Mouse (Mus musculus) small intestine, adult 2 months (tissue): Measurements from ENCODE around the gene Taf1d. TPM values are rescaled to one million over a fixed set of nuclear protein-coding genes. Genes with fewer than 3 reads are reported as not detected.
"Not testable (repeated sequence)": the region's sequence is repeated elsewhere in the genome, so short reads cannot be mapped to it uniquely, and the experiment has no call there.

Experiments
- H3K27ac ChIP-seq: fragments of 200-500 bp; 2 replicates; pipeline ENCODE4 v1.5.1; 2012; ENCODE audit warnings: low read depth, low read length, control low read depth, inconsistent platforms; ENCODE audit not compliant: insufficient read depth
- H3K27me3 ChIP-seq: fragments of 200-500 bp; 2 replicates; pipeline ENCODE4 v1.6.1; 2012; ENCODE audit warnings: mild to moderate bottlenecking, moderate library complexity, low read length, inconsistent platforms; ENCODE audit not compliant: control insufficient read depth, insufficient read depth
- H3K36me3 ChIP-seq: fragments of 200-500 bp; 2 replicates; pipeline ENCODE4 v1.6.1; 2012; ENCODE audit warnings: mild to moderate bottlenecking, low read length, control low read depth, inconsistent platforms; ENCODE audit not compliant: control insufficient read depth, insufficient read depth
- H3K4me1 ChIP-seq: fragments of 200-500 bp; 2 replicates; pipeline ENCODE4 v1.6.1; 2012; ENCODE audit warnings: low read length, inconsistent platforms, mixed read lengths; ENCODE audit not compliant: control insufficient read depth, insufficient read depth, insufficient read length
- H3K4me3 ChIP-seq: fragments of 200-500 bp; 2 replicates; pipeline ENCODE4 v1.5.1; 2012; ENCODE audit warnings: low read depth, mild to moderate bottlenecking, control low read depth, inconsistent platforms, low read length, moderate library complexity
- CTCF ChIP-seq: fragments of 200-500 bp; IDR thresholded peaks from 2 replicates; pipeline ENCODE4 v1.5.1; 2012; ENCODE audit warnings: low read depth, mild to moderate bottlenecking, control low read depth, inconsistent platforms, low read length, moderate library complexity, mixed read lengths; ENCODE audit not compliant: insufficient replicate concordance, insufficient read length; ENCODE audit errors: extremely low read depth
- POLR2A ChIP-seq: fragments of 200-500 bp; IDR thresholded peaks from 2 replicates; pipeline ENCODE4 v1.6.1; 2012; ENCODE audit warnings: low read depth, mild to moderate bottlenecking, control low read depth, inconsistent platforms, low read length, moderate library complexity
- WGBS: fragments of 180-500 bp; shearing (Covaris S2); methylation state at CpG from one replicate; pipeline ENCODE4 v1.1.7; 2018; 5-methylcytosine and 5-hydroxymethylcytosine counted together
- polyA plus RNA-seq: library from polyadenylated mRNA; depleted of rRNA; stranded (reverse); fragments of >200 nt; gene quantifications from 2 replicates; pipeline ENCODE4 v1.2.3, GENCODE M21; 2012

Taf1d gene
- polyA plus RNA-seq, 1 experiment = 3.9 TPM

DNA sequence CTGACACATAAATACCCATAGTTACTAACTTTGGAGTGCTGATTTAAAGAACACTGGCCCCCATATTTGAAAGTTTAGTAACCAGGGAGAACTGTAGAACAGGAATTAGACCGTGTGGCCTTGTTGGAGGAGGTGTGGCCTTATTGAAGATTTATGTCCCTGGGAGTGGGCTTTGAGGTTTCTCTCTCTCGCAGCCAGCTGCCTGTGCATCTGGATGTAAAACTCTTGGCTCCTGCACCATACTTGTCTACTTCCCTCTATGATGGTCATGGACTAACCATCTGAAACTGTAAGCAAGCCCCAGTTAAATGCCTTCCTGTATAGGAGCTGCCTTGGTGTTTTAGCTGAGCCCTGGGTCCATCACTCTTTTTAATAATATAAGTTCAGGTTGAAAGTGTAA, 7.6 kb upstream of the Taf1d start:
- TF ChIP-seq CTCF = no peak
- no peak for TF ChIP-seq POLR2A
- Histone ChIP-seq H3K4me1 (no peaks in the 10 kb centered on the region), H3K27ac (0 out of 2 replicates have a peak overlapping the region, but pooled peaks have one; percentile 12), H3K36me3 (peaks cover 16% of the 10 kb centered on the region), H3K4me3 (no peak overlapping the region), H3K27me3 (no peaks in the 10 kb centered on the region)
- WGBS = 32% methylated on average over 2 of the region's 2 CpGs

DNA sequence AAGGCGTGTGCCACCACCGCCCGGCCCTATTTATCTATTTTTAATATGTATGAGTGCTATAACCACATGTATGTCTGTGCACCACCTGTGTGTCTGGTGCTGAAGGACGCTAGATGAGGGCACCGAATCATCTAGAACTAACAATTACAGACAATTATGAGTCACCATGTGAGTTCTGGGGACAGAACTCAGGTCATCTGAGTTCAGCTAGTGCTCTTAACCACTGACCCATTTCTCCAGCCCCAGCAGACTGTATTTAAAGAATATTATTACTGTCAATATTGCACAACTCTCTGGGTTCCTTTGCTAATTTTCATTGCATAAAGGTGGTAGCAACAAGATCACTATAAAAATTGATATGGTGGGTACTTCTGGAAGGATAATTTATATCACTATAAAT, 6.0 kb upstream of the Taf1d start:
- Histone ChIP-seq H3K27me3 (no peaks in the 10 kb centered on the region), H3K27ac (no peak overlapping the region), H3K36me3 (peaks cover 12% of the 10 kb centered on the region), H3K4me3 (peak overlapping the region; percentile 32; the same call in 1 of the 2 replicates), H3K4me1 (no peaks in the 10 kb centered on the region)
- no peak for TF ChIP-seq POLR2A
- no peak for TF ChIP-seq CTCF
- WGBS = 46% methylated on average over 5 of the region's 5 CpGs

DNA sequence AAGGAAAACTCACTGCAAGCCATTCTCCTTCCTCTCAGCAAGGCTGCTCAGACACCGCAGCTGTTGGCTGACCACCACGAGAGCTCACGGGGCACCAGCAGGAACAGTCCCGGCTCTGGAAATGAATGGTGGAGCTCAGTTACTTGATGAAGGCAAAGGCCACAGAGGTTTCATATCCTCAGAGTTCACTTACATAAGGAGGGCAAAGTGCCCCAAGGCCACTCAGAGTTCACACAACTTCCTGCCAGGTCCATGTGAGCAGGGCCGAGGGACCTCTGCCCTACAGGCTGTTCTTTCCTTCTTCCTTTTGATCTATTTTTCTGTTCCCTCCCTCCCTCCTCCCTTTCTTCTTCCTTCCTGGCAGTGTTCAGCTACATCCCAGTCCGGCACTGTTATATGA, 4.6 kb upstream of the Taf1d start:
- H3K27ac ChIP-seq = peak overlapping the region; percentile 98
- H3K4me1 ChIP-seq = no peaks in the 10 kb centered on the region; the same call in 1 of the 2 replicates
- no peaks in the 10 kb centered on the region for H3K27me3 ChIP-seq
- 2% methylated on average over 6 of the region's 6 CpGs for WGBS
- TF ChIP-seq POLR2A (peak; percentile 79; the same call in 1 of the 2 replicates), CTCF (no peak)
- H3K36me3 ChIP-seq = peaks cover 8% of the 10 kb centered on the region
- peak overlapping the region; percentile 63 for H3K4me3 ChIP-seq

DNA sequence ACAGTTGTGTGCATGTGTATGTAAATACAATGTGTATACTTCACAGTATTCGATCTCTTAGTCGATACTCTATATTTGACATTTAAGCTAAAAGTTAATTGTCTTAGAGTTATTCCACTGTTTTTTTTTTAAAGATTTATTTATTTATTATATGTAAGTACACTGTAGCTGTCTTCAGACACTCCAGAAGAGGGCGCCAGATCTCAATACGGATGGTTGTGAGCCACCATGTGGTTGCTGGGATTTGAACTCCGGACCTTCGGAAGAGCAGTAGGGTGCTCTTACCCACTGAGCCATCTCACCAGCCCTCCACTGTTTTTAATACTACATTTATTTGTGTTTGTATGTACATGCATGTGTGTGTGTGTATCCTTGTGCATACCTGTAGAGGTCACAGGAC, 4.0 kb upstream of the Taf1d start:
- H3K27me3 ChIP-seq, H3K4me1 ChIP-seq, H3K36me3 ChIP-seq, H3K4me3 ChIP-seq: not testable (repeated sequence)
- 0 out of 2 replicates have a peak overlapping the region, but pooled peaks have one; percentile 98 for H3K27ac ChIP-seq
- WGBS = 64% methylated on average over 6 of the region's 6 CpGs

DNA sequence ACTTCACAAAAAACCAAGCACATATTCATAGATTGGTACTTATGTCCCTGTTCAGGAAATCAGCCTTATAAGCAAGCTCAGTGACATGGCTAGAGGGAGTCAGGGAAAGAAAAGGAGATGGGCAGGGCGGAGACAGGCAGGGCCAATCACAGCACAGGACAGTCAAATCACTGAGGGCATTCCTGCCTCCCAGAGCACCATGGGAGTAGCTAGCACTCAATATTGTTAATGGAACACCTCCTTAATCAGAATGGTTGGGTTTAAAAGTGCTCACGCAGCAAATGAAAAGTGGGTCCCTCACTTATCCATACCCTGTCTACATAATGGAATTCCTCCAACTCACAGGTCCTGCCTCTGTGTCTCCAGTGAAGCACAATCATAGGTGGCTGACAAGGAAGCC, 3.1 kb upstream of the Taf1d start:
- Histone ChIP-seq H3K27me3 (no peaks in the 10 kb centered on the region), H3K4me1 (no peaks in the 10 kb centered on the region; the same call in 1 of the 2 replicates), H3K36me3 (peaks cover 3% of the 10 kb centered on the region), H3K27ac (no peak overlapping the region), H3K4me3 (no peak overlapping the region)
- WGBS = 86% methylated on average over 2 of the region's 2 CpGs
- TF ChIP-seq CTCF (no peak), POLR2A (no peak)

DNA sequence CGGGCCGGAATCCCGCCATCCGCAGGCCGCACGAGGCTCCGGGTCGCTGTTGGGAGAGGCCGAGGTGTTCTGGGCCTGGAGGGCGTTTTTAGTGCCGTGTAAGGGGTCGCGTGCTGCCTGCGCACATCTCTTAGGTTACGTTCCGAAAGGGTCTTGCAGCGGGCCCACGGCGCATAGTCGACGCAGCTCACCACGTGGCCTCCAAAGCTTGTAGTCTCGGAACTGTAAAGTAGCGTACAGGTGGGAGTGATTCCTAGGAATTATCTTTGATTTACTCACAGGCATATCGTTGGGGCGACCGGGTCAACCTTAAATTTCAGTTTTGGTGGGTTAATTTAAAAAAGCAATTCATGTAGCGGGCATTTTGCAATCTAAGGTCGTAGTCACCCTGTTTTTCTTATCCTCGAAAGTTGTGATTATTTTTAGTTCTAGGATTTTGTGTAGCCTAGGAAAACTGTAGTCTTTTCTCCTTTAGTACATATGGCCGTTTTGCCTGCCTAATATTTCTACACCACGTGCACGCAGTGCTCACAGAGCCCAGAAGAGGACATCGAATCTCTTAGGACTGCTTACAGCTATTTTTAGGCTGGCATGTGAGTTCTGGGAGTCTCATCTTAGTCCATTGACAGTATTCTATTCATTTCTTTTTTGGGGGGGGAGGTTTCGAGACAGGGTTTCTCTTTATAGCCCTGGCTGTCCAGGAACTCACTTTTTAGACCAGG, 545 bp downstream of the Taf1d start, which contains the start of gene 4931406C07Rik:
TSS of gene 4931406C07Rik (minus strand) at position 51 of the 722 bp plus-strand sequence.
- Histone ChIP-seq H3K36me3 (peaks cover 24% of the 10 kb centered on the region), H3K4me1 (peaks cover 2% of the 10 kb centered on the region; the same call in 1 of the 2 replicates), H3K27me3 (no peaks in the 10 kb centered on the region), H3K27ac (peak within 1 kb of the TSS; percentile 86), H3K4me3 (peak within 1 kb of the TSS; percentile 96)
- TF ChIP-seq CTCF (no peak), POLR2A (no peak)
- WGBS = under 1% methylated on average over 35 of the region's 35 CpGs

DNA sequence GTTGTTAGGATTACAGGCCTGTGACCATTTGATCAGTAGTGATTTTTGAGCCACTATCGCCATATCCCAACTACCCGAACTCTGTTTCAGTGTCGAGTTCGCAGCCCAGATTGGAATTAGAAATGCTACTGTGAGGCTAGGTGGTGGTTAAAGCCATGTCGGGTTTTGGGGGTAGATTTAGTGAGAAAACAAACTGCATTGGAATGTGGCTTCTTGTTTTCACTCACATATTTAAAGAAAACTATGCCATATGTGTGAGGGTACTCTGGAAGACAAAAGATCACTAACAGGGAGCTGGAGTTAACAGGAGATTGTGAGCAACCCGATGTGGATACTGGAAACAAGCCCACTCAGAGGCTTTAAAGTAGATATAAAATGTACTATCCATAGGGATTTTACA, 1.2 kb downstream of the Taf1d start:
- TF ChIP-seq CTCF = no peak
- TF ChIP-seq POLR2A = no peak
- peaks cover 2% of the 10 kb centered on the region; the same call in 1 of the 2 replicates for H3K4me1 ChIP-seq
- H3K36me3 ChIP-seq = peaks cover 30% of the 10 kb centered on the region
- peak overlapping the region; percentile 96 for H3K4me3 ChIP-seq
- WGBS = 6% methylated on average over 6 of the region's 6 CpGs
- H3K27ac ChIP-seq = no peak overlapping the region
- no peaks in the 10 kb centered on the region for H3K27me3 ChIP-seq
